Mouse (Mus musculus): ENCODE results near the gene Ankrd11.

Ankrd11 gene

DNA sequence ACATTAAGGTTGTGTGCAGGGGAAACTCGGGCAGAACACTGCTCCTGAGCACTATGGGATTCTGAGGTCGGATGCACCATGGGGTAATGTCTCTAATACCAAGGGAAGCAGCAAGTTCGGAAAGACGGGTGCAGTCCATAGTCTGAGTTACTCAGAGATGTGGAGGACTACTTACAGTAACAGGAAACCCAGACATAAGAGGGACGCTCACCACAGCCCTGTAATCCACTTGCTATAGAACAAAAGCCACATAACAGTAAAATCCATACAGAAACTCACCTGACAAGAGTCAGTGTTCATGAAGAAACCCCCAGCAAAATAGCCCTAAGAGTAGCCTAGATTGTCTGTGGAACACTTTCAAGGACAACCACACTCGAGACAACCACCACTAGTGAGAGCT is 118.0 kb downstream of the Ankrd11 start:
- DNase-seq: no peak

- DNase-seq: no peak
Observed at GRCm38 (mm10) chr8:122923431-122924090, 118.5 kb downstream of the Ankrd11 start.

DNA sequence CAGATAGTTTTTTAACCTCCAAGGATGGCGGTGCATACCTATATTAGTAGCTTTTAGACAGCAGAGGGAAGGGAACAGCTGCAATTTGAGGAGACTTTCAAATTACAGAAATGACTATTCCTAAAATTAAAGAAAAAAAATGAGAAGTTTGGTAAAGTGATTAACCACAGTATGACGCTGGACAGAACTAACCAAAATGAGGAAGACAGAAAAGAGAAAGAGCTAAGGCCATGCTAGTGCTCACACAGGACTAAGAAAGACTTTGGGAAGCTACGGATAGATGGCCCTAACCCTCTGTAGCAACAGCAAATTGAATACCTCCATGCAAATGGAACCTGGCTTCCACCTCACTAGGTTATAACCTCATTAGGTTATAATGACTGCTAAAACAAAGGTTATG is 119.1 kb downstream of the Ankrd11 start:
- no peak for DNase-seq

- DNase-seq: no peak
Observed at GRCm38 (mm10) chr8:122920890-122921289, 121.2 kb downstream of the Ankrd11 start.

DNA sequence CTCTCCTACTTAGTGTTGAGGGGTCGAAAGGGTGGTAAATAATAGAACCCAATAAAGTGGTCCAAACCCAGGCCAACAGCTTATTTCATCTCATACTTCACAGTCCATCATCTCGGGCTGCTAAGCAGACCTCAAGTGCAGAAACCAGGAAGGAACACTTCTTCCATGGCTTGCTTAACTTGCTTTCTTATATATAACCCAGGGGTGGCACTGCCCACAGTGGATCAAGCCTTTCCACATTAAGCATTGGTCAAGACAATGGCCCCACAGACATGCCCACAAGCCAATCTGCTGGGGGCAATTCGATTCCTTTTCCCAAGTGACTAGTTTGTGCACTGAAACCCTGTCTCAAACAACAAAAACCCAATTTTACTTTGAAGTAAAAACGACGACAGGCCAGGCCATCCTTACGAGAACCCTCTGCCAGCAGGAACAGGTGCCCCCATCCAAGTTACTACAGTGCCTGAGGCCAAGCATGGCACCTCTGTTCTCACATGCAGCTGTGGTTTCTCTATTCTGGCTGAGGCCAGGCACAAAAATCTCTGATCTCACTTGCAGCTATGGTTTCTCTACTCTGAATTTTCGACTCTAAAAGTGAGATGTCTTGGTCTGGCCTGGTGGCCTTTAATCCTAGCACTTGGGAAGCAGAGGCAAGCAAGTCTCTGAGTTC is 123.5 kb downstream of the Ankrd11 start:
- DNase-seq: no peak

GRCm38 (mm10) chr8:122917531-122918392 is 124.3 kb downstream of the Ankrd11 start:
- DNase-seq: no peak

DNA sequence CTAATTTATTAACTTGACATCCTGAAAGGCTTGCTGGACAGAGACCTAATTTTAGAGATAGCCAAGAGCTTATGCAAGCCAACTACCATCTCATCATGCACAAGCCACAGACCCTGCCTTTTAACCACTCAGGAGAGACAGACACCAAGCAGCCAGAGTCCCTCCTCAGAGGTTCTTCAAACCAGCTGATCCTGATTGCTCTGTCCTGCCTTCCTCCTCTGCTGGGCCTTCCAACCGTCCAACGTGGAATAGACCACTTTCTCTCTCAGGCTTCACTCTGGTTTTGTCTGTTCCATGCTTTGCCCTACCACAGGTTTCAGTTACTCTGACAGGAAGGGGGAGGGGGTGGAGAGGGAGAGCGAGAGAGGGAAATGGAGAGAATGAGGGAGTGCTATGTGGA is 125.3 kb downstream of the Ankrd11 start:
- DNase-seq: no peak

- DNase-seq: no peak
Observed at GRCm38 (mm10) chr8:122912871-122913270, 129.2 kb downstream of the Ankrd11 start.

GRCm38 (mm10) chr8:122912150-122912549 is 129.9 kb downstream of the Ankrd11 start:
- no peak for DNase-seq

- DNase-seq: peak; percentile 48 to 75
Observed at GRCm38 (mm10) chr8:122906463-122907021, 135.5 kb downstream of the Ankrd11 start.

- no peak for DNase-seq
Observed at GRCm38 (mm10) chr8:122905346-122905745, 136.7 kb downstream of the Ankrd11 start.

GRCm38 (mm10) chr8:122904496-122904895 is 137.6 kb downstream of the Ankrd11 start:
- no peak for DNase-seq

GRCm38 (mm10) chr8:122903002-122903401 is 139.1 kb downstream of the Ankrd11 start:
- DNase-seq: no peak

- DNase-seq: no peak
Observed at GRCm38 (mm10) chr8:122902581-122902980, 139.5 kb downstream of the Ankrd11 start.

- no peak for DNase-seq
Observed at GRCm38 (mm10) chr8:122901892-122902515, 140.1 kb downstream of the Ankrd11 start.

- no peak for DNase-seq
Observed at GRCm38 (mm10) chr8:122901476-122901875, 140.6 kb downstream of the Ankrd11 start.

DNA sequence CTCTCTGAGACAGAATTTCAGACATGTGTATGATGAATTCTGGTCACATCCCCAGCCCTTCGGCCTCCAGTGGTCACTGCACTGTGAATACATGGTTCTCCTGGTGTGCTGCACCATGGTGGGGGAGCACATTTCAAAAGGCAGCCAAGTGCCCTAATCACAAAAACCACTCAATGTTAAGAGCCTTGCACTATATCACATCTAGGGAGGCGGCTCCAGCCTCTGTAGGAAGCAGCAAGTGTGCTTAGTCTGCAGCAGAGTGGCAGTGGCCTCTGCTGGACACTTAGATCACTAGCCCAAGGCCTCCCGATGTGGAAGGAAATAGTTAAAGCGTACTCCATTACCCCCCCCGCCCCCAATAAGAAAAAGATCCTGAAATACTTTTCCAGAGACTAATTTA is 143.0 kb downstream of the Ankrd11 start:
- DNase-seq: no peak

- DNase-seq: no peak
Observed at GRCm38 (mm10) chr8:122898473-122898872, 143.6 kb downstream of the Ankrd11 start.

- DNase-seq: no peak
Observed at GRCm38 (mm10) chr8:122898018-122898417, 144.1 kb downstream of the Ankrd11 start.

- no peak for DNase-seq
Observed at GRCm38 (mm10) chr8:122897200-122897599, 144.9 kb downstream of the Ankrd11 start.

GRCm38 (mm10) chr8:122896317-122896716 is 145.8 kb downstream of the Ankrd11 start:
- no peak for DNase-seq

- no peak for DNase-seq
Observed at GRCm38 (mm10) chr8:122893451-122893850, 148.6 kb downstream of the Ankrd11 start.

- no peak for DNase-seq
Observed at GRCm38 (mm10) chr8:122891440-122891839, 150.6 kb downstream of the Ankrd11 start.

Data from spleen, adult 18-20 months (tissue).